ENCODE assay signal across 22 mouse cellular contexts in the genomic region with DNA sequence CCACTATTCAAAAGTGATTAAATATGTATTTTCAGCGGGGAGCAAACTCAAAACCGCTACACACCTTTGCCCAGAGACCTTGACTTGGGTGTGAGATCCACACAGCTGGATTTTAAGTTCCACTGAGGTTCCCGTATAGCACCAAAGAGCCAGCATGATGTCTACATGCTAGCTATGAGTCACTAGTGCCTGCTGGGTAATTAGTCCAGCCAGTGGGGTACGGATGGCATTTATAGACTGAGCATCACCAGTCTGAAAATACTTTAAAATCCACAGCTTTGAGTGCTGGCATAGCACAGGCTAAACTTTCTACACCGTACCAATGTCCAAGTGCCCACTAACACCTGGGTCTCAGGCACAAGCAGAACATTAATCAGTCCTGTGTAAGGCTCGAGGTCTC. TPM values are rescaled to one million over a fixed set of nuclear protein-coding genes. Genes with fewer than 3 reads are reported as not detected.
DNase-seq lines count a peak whose midpoint lies in the region; ATAC-seq and TF ChIP-seq lines count a peak whose summit lies in the region.
"Had no signal": no experiment of that assay in that cellular context is flagged by ENCODE, and none has a peak within 500 bp of the region (broad histone marks: within the 10 kb centered on the region; RNA-seq: fewer than 3 reads in every experiment).

No protein-coding gene starts in this region.

- H3K36me3 ChIP-seq in heart, adult 2 months (ENCODE audit: control insufficient read depth, insufficient read depth, low read length), result peaks cover 7% of the 10 kb centered on the region; the same call in 1 of the 2 replicates
- H3K36me3 ChIP-seq in heart, embryonic 16.5 days (ENCODE audit: control insufficient read depth, insufficient read depth), result peaks cover 4% of the 10 kb centered on the region; the same call in 1 of the 2 replicates
- peaks cover 19% of the 10 kb centered on the region; the same call in 1 of the 2 replicates for H3K36me3 ChIP-seq in lung, embryonic 14.5 days (ENCODE audit: insufficient read depth)
- H3K36me3 ChIP-seq in ES-Bruce4 (ENCODE audit: control insufficient read depth, insufficient read depth, low read length, poor library complexity, severe bottlenecking), result peaks cover 11% of the 10 kb centered on the region; the same call in 1 of the 2 replicates
- H3K36me3 ChIP-seq: embryonic facial prominence, embryonic 15.5 days; neural tube, embryonic 15.5 days had no signal

- H3K9ac ChIP-seq in heart, adult 2 months (ENCODE audit: low read depth, low read length), result no peak overlapping the region
- no peak overlapping the region for H3K9ac ChIP-seq in heart, embryonic 16.5 days (ENCODE audit: low read length)
- H3K9ac ChIP-seq in lung, embryonic 14.5 days, result no peak overlapping the region
- no peak overlapping the region for H3K9ac ChIP-seq in ES-Bruce4 (ENCODE audit: low read depth, poor library complexity, severe bottlenecking)
- H3K9ac ChIP-seq: embryonic facial prominence, embryonic 15.5 days; limb, embryonic 13.5 days; liver, embryonic 13.5 days; neural tube, embryonic 15.5 days; stomach, embryonic 15.5 days had no signal

- TF ChIP-seq EP300 in heart, adult 2 months (IDR thresholded peaks at IDR 0.05; ENCODE audit: insufficient read depth, low read depth, low read length), result no peak
- TF ChIP-seq EP300 in ES-Bruce4 (IDR thresholded peaks at IDR 0.05; ENCODE audit: insufficient read depth, low read depth, low read length), result no peak

- TF ChIP-seq CTCF in heart, adult 2 months (IDR thresholded peaks at IDR 0.05), result no peak
- no peak for TF ChIP-seq CTCF in lung, embryonic 14.5 days (IDR thresholded peaks at IDR 0.05; ENCODE audit: low read depth)
- no peak for TF ChIP-seq CTCF in ES-Bruce4 (IDR thresholded peaks at IDR 0.05; ENCODE audit: low read depth, low read length)

- H3K9me3 ChIP-seq in heart, embryonic 16.5 days (replicated peaks; ENCODE audit: control insufficient read depth, low read length), result no peaks in the 10 kb centered on the region
- no peaks in the 10 kb centered on the region for H3K9me3 ChIP-seq in lung, embryonic 14.5 days (ENCODE audit: low read depth, low read length)
- H3K9me3 ChIP-seq in ES-Bruce4 (replicated peaks; ENCODE audit: control insufficient read depth, insufficient read depth, low read length, poor library complexity, severe bottlenecking), result no peaks in the 10 kb centered on the region
- H3K9me3 ChIP-seq: embryonic facial prominence, embryonic 15.5 days; limb, embryonic 13.5 days; liver, embryonic 13.5 days; megakaryocyte, embryonic 14.5 days; neural tube, embryonic 15.5 days; stomach, embryonic 15.5 days had no signal

- no peaks in the 10 kb centered on the region for H3K27me3 ChIP-seq in heart, adult 2 months (ENCODE audit: control insufficient read depth, insufficient read depth, low read length)
- H3K27me3 ChIP-seq in heart, embryonic 16.5 days (ENCODE audit: control insufficient read depth, insufficient read depth, low read length), result no peaks in the 10 kb centered on the region
- no peaks in the 10 kb centered on the region for H3K27me3 ChIP-seq in lung, embryonic 14.5 days (ENCODE audit: insufficient read depth, low read length)
- no peaks in the 10 kb centered on the region for H3K27me3 ChIP-seq in ES-Bruce4 (ENCODE audit: control insufficient read depth, insufficient read depth, low read length, poor library complexity, severe bottlenecking)
- H3K27me3 ChIP-seq: embryonic facial prominence, embryonic 15.5 days; limb, embryonic 13.5 days; liver, embryonic 13.5 days; megakaryocyte, embryonic 14.5 days; neural tube, embryonic 15.5 days; stomach, embryonic 15.5 days had no signal

- peak overlapping the region; percentile 48; the same call in 1 of the 2 replicates for H3K4me2 ChIP-seq in heart, embryonic 16.5 days (ENCODE audit: low read depth, low read length)
- H3K4me2 ChIP-seq in lung, embryonic 14.5 days, result no peak overlapping the region
- H3K4me2 ChIP-seq: embryonic facial prominence, embryonic 15.5 days; limb, embryonic 13.5 days; liver, embryonic 13.5 days; neural tube, embryonic 15.5 days; stomach, embryonic 15.5 days had no signal

- H3K4me3 ChIP-seq in heart, adult 2 months, result no peak overlapping the region
- H3K4me3 ChIP-seq in heart, embryonic 16.5 days (ENCODE audit: low read length), result no peak overlapping the region
- no peak overlapping the region for H3K4me3 ChIP-seq in lung, embryonic 14.5 days (ENCODE audit: low read depth, low read length)
- H3K4me3 ChIP-seq in ES-Bruce4 (ENCODE audit: low read depth, low read length), result no peak overlapping the region
- H3K4me3 ChIP-seq: embryonic facial prominence, embryonic 15.5 days; limb, embryonic 13.5 days; liver, embryonic 13.5 days; megakaryocyte, embryonic 14.5 days; neural tube, embryonic 15.5 days; stomach, embryonic 15.5 days had no signal

- intact Hi-C loops in heart, adult 2 months (cut with DNase I), result no loop called here
- intact Hi-C loops in heart, postnatal 36 days (cut with DNase I), result no loop called here
- intact Hi-C loops in left cerebral cortex, postnatal 4 days (cut with DNase I), result no loop called here

- no peak for DNase-seq in heart, adult 2 months
- DNase-seq in heart, postnatal 36 days, result no peak
- DNase-seq in heart, postnatal 4 days, result no peak
- no peak for DNase-seq in lung, embryonic 14.5 days
- no peak for DNase-seq in lung, postnatal 10 days
- no peak for DNase-seq in left cerebral cortex, postnatal 4 days
- DNase-seq: cerebellum, adult 18-20 months; cerebellum, postnatal 36 days; liver, embryonic 13.5 days; lung, postnatal 14 days; midbrain, embryonic 14.5 days; right cerebral cortex, postnatal 25 days had no signal

- 70% methylated on average over 6 of the region's 6 CpGs for WGBS in heart, adult 2 months
- 66% methylated on average over 6 of the region's 6 CpGs for WGBS in heart, embryonic 16.5 days
- WGBS in lung, embryonic 14.5 days, result 80% methylated on average over 6 of the region's 6 CpGs

- no peak for TF ChIP-seq POLR2A in heart, adult 2 months (IDR thresholded peaks at IDR 0.05; ENCODE audit: insufficient read depth, low read depth, low read length)
- no peak for TF ChIP-seq POLR2A in ES-Bruce4 (IDR thresholded peaks at IDR 0.05; ENCODE audit: insufficient read depth, low read length)

- peaks cover 33% of the 10 kb centered on the region for H3K4me1 ChIP-seq in heart, adult 2 months (ENCODE audit: control insufficient read depth, insufficient read depth, low read length)
- H3K4me1 ChIP-seq in heart, embryonic 16.5 days (ENCODE audit: control insufficient read depth, insufficient read depth, low read length), result peaks cover 64% of the 10 kb centered on the region
- peaks cover 9% of the 10 kb centered on the region; the same call in 1 of the 2 replicates for H3K4me1 ChIP-seq in lung, embryonic 14.5 days (ENCODE audit: insufficient read depth)
- peaks cover 11% of the 10 kb centered on the region for H3K4me1 ChIP-seq in ES-Bruce4 (ENCODE audit: control insufficient read depth, insufficient read depth, low read length)
- H3K4me1 ChIP-seq: liver, embryonic 13.5 days had no signal

- ATAC-seq in heart, embryonic 16.5 days (replicated peaks; ENCODE audit: extremely low read depth, insufficient read depth, low FRiP score), result no peak; the same call in 1 of the 2 replicates
- ATAC-seq in lung, embryonic 14.5 days (ENCODE audit: insufficient read depth), result no peak
- ATAC-seq: hindbrain, postnatal 0 days; intestine, postnatal 0 days had no signal

- H3K27ac ChIP-seq in heart, adult 2 months, result peak overlapping the region; percentile 59
- H3K27ac ChIP-seq in heart, embryonic 16.5 days (ENCODE audit: low read length), result peak overlapping the region; percentile 84
- H3K27ac ChIP-seq in lung, embryonic 14.5 days (ENCODE audit: low read depth), result peak overlapping the region; percentile 42; the same call in 1 of the 2 replicates
- H3K27ac ChIP-seq in ES-Bruce4 (ENCODE audit: insufficient read depth, low read length), result 0 out of 2 replicates have a peak overlapping the region, but pooled peaks have one; percentile 20
- H3K27ac ChIP-seq: embryonic facial prominence, embryonic 15.5 days; hindbrain, postnatal 0 days; limb, embryonic 13.5 days; liver, embryonic 13.5 days; neural tube, embryonic 15.5 days had no signal

- peaks cover 4% of the 10 kb centered on the region for H3K79me2 ChIP-seq in heart, adult 2 months (replicated peaks; ENCODE audit: control insufficient read depth, insufficient read depth, low read length)

RNA-seq across cellular contexts. Expression of a gene that starts 23.0 kb away (rescaled TPM):
- total RNA-seq in heart, adult 2 months (2021), result 1 to 10 TPM; 1.1 to 1.3 TPM
- 2.0 and 2.2 TPM in 2 replicates for polyA plus RNA-seq in heart, adult 2 months (2012; rRNA removed)
- 1 to 10 TPM; 1.5 to 1.7 TPM for total RNA-seq in heart, postnatal 36 days (2021)
- polyA plus RNA-seq in heart, embryonic 16.5 days (2015; fragmentation: Nextera tagmentation; extraction: Ambion mirVana), result 20.3 and 27.2 TPM in 2 replicates
- 10 to 100 TPM; 10.2 to 10.6 TPM for total RNA-seq in heart, postnatal 4 days (2021)
- 174 and 179 TPM in 2 replicates for polyA plus RNA-seq in lung, embryonic 14.5 days (2014; fragmentation: Nextera tagmentation; extraction: Ambion mirVana)
- polyA plus RNA-seq in ES-Bruce4 (2011; ENCODE audit: insufficient read depth, insufficient read length, low read depth, missing spikeins), result 31.6 and 34.8 TPM in 2 replicates
- total RNA-seq in left cerebral cortex, postnatal 4 days (2021), result 10 to 100 TPM; 35.8 to 40.8 TPM
- total RNA-seq: granulocyte monocyte progenitor cell, adult 5-6 weeks had no signal

RNA-seq across cellular contexts. Expression of a gene that starts 24.0 kb away (rescaled TPM):
- total RNA-seq in heart, adult 2 months (2021), result 10 to 100 TPM; 28.1 to 28.3 TPM
- polyA plus RNA-seq in heart, adult 2 months (2012; rRNA removed), result 22.8 and 28.5 TPM in 2 replicates
- 10 to 100 TPM; 23.8 to 28.6 TPM for total RNA-seq in heart, postnatal 36 days (2021)
- 44.6 and 45.1 TPM in 2 replicates for polyA plus RNA-seq in heart, embryonic 16.5 days (2015; fragmentation: Nextera tagmentation; extraction: Ambion mirVana)
- total RNA-seq in heart, postnatal 4 days (2021), result 10 to 100 TPM; 56.0 to 65.3 TPM
- polyA plus RNA-seq in lung, embryonic 14.5 days (2014; fragmentation: Nextera tagmentation; extraction: Ambion mirVana), result 124 and 128 TPM in 2 replicates
- polyA plus RNA-seq in ES-Bruce4 (2011; ENCODE audit: insufficient read depth, insufficient read length, low read depth, missing spikeins), result 218 and 252 TPM in 2 replicates
- 10 to 100 TPM; 41.0 to 48.8 TPM for total RNA-seq in left cerebral cortex, postnatal 4 days (2021)

Comparison
In these comparisons a context has a peak if more than half of its experiments do, and no peak if none do; other contexts are left out.
1. RNA of a gene that starts 23.0 kb away (total RNA-seq): 35.8 to 40.8 TPM in left cerebral cortex, postnatal 4 days and 10.2 to 10.6 TPM in heart, postnatal 4 days; 1.5 to 1.7 TPM in heart, postnatal 36 days and 1.1 to 1.3 TPM in heart, adult 2 months; every median in the first group is over 4 times any median in the second.
2. H3K27ac ChIP-seq: peak in every context shown above with its lines; median percentile 84 in heart, embryonic 16.5 days; 59 in heart, adult 2 months; 42 in lung, embryonic 14.5 days; 20 in ES-Bruce4.